Mouse (Mus musculus) lung, postnatal 0 days (tissue): ENCODE measurements at regions not wholly inside any gene's neighbourhood (a gene's known extent, or its start where the extent isn't known, plus 50 kb on each side); places are given as distances from the start of the nearest gene placed in this dataset.

Source experiments
- CTCF ChIP-seq: IDR thresholded peaks from 2 replicates; pipeline ENCODE4 v1.5.1; 2016; ENCODE audit warnings: antibody characterized with exemption, mild to moderate bottlenecking
- EP300 ChIP-seq: IDR thresholded peaks from 2 replicates; pipeline ENCODE4 v1.6.1; 2016; ENCODE audit warnings: antibody characterized with exemption, mild to moderate bottlenecking, control low read depth

GRCm38 (mm10) chr8:65443266-65443665 lies 174.4 kb upstream of the March1 start:
- no peak for TF ChIP-seq CTCF
- no peak for TF ChIP-seq EP300
